Mouse (Mus musculus): Measurements from ENCODE around the gene Rnasel.

GRCm38 (mm10) chr1:153750054-153750453 lies 828 bp downstream of the Rnasel start:
- TF ChIP-seq CTCF (IDR thresholded peaks at IDR 0.05) (no peak), EP300 (IDR thresholded peaks at IDR 0.05) (no peak)
